Mouse (Mus musculus): ENCODE data around the gene Islr2. TPM values are rescaled to one million over a fixed set of nuclear protein-coding genes. Genes with fewer than 3 reads are reported as not detected.

The Islr2 gene
- total RNA-seq, 1 experiment, result 12.8 TPM

GRCm38 (mm10) chr9:58202676-58203453 is 1.3 kb downstream of the Islr2 start:
- no peak overlapping the region for H3K27ac ChIP-seq (ENCODE audit: insufficient read depth, low read depth, low read length, poor library complexity, severe bottlenecking)
- no peak for DNase-seq (ENCODE audit: low read depth, low spot score)

GRCm38 (mm10) chr9:58201861-58202549 is 2.1 kb downstream of the Islr2 start:
- Histone ChIP-seq H3K4me3 (ENCODE audit: insufficient read depth in 1 of 2, low read depth in 1 of 2, low read length in 2 of 2, poor library complexity in 1 of 2, severe bottlenecking in 1 of 2) (peak overlapping the region; percentile 8 to 14; a peak in 3 of 4 replicates), H3K4me1 (ENCODE audit: control insufficient read depth in 2 of 2, insufficient read depth in 2 of 2, low read length in 2 of 2, poor library complexity in 1 of 2) (peaks cover 4 to 35% of the 10 kb centered on the region in 2 experiments; a peak in 1 of 4 replicates), H3K36me3 (ENCODE audit: control insufficient read depth, insufficient read depth, low read length, poor library complexity, severe bottlenecking) (no peaks in the 10 kb centered on the region), H3K9me3 (ENCODE audit: control insufficient read depth, insufficient read depth, low read depth, low read length) (no peaks in the 10 kb centered on the region), H3K27ac (ENCODE audit: insufficient read depth, low read depth, low read length, poor library complexity, severe bottlenecking) (no peak overlapping the region), H3K9ac (ENCODE audit: insufficient read depth, low read depth, low read length, poor library complexity, severe bottlenecking) (no peak overlapping the region)
- TF ChIP-seq MAFK (IDR thresholded peaks at IDR 0.05; ENCODE audit: insufficient read depth, low read depth, low read length), result no peak
- TF ChIP-seq ZC3H11A (IDR thresholded peaks at IDR 0.05; ENCODE audit: borderline replicate concordance, low read depth, low read length), result no peak
- no peak for TF ChIP-seq CHD2 (IDR thresholded peaks at IDR 0.05; ENCODE audit: low read depth, low read length)
- TF ChIP-seq HCFC1 (IDR thresholded peaks at IDR 0.05; ENCODE audit: borderline replicate concordance, insufficient read depth, low read length), result no peak
- TF ChIP-seq ZNF384 (IDR thresholded peaks at IDR 0.05; ENCODE audit: low read depth, low read length), result no peak
- DNase-seq (ENCODE audit: low read depth, low spot score), result no peak
- in situ Hi-C loops (cut with MboI; ENCODE audit: low sequenced_read_pairs in 2 of 2, unreplicated experiment in 2 of 2), result loop anchor here (5.0 to 25.0 kb wide), 2 partner anchors 165 to 340 kb away; no protein-coding TSS in a partner anchor

More at GRCm38 (mm10) chr9:58202676-58203453, 1.3 kb downstream of the Islr2 start:
- Histone ChIP-seq H3K4me1 (ENCODE audit: control insufficient read depth in 2 of 2, insufficient read depth in 2 of 2, low read length in 2 of 2, poor library complexity in 1 of 2) (peaks cover 4 to 30% of the 10 kb centered on the region in 2 experiments; a peak in 1 of 4 replicates), H3K36me3 (ENCODE audit: control insufficient read depth, insufficient read depth, low read length, poor library complexity, severe bottlenecking) (no peaks in the 10 kb centered on the region), H3K9ac (ENCODE audit: insufficient read depth, low read depth, low read length, poor library complexity, severe bottlenecking) (no peak overlapping the region), H3K9me3 (ENCODE audit: control insufficient read depth, insufficient read depth, low read depth, low read length) (no peaks in the 10 kb centered on the region), H3K4me3 (ENCODE audit: insufficient read depth in 1 of 2, low read depth in 1 of 2, low read length in 2 of 2, poor library complexity in 1 of 2, severe bottlenecking in 1 of 2) (peak overlapping the region in 1 of 2 experiments; percentile 82; a peak in 1 of 4 replicates)
- in situ Hi-C loops (cut with MboI; ENCODE audit: low sequenced_read_pairs in 2 of 2, unreplicated experiment in 2 of 2), result loop anchor here (5.0 to 25.0 kb wide), 2 partner anchors 166 to 341 kb away; no protein-coding TSS in a partner anchor
- TF ChIP-seq MAFK (IDR thresholded peaks at IDR 0.05; ENCODE audit: insufficient read depth, low read depth, low read length) (no peak), ZNF384 (IDR thresholded peaks at IDR 0.05; ENCODE audit: low read depth, low read length) (no peak), HCFC1 (IDR thresholded peaks at IDR 0.05; ENCODE audit: borderline replicate concordance, insufficient read depth, low read length) (no peak), CHD2 (IDR thresholded peaks at IDR 0.05; ENCODE audit: low read depth, low read length) (no peak), ZC3H11A (IDR thresholded peaks at IDR 0.05; ENCODE audit: borderline replicate concordance, low read depth, low read length) (no peak)

GRCm38 (mm10) chr9:58201091-58201842 is 2.9 kb downstream of the Islr2 start:
- Histone ChIP-seq H3K27ac (ENCODE audit: insufficient read depth, low read depth, low read length, poor library complexity, severe bottlenecking) (no peak overlapping the region), H3K36me3 (ENCODE audit: control insufficient read depth, insufficient read depth, low read length, poor library complexity, severe bottlenecking) (no peaks in the 10 kb centered on the region), H3K9ac (ENCODE audit: insufficient read depth, low read depth, low read length, poor library complexity, severe bottlenecking) (no peak overlapping the region), H3K4me3 (ENCODE audit: insufficient read depth in 1 of 2, low read depth in 1 of 2, low read length in 2 of 2, poor library complexity in 1 of 2, severe bottlenecking in 1 of 2) (peak overlapping the region; percentile 8 to 14; a peak in 3 of 4 replicates), H3K4me1 (ENCODE audit: control insufficient read depth in 2 of 2, insufficient read depth in 2 of 2, low read length in 2 of 2, poor library complexity in 1 of 2) (peaks cover 4 to 38% of the 10 kb centered on the region in 2 experiments; a peak in 2 of 4 replicates), H3K9me3 (ENCODE audit: control insufficient read depth, insufficient read depth, low read depth, low read length) (no peaks in the 10 kb centered on the region)
- in situ Hi-C loops (cut with MboI; ENCODE audit: low sequenced_read_pairs in 2 of 2, unreplicated experiment in 2 of 2), result loop anchor here (5.0 to 25.0 kb wide), 2 partner anchors 164 to 339 kb away; no protein-coding TSS in a partner anchor
- DNase-seq (ENCODE audit: low read depth, low spot score), result no peak
- no peak for TF ChIP-seq CHD2 (IDR thresholded peaks at IDR 0.05; ENCODE audit: low read depth, low read length)
- TF ChIP-seq ZC3H11A (IDR thresholded peaks at IDR 0.05; ENCODE audit: borderline replicate concordance, low read depth, low read length), result no peak
- TF ChIP-seq HCFC1 (IDR thresholded peaks at IDR 0.05; ENCODE audit: borderline replicate concordance, insufficient read depth, low read length), result no peak
- TF ChIP-seq MAFK (IDR thresholded peaks at IDR 0.05; ENCODE audit: insufficient read depth, low read depth, low read length), result no peak
- TF ChIP-seq ZNF384 (IDR thresholded peaks at IDR 0.05; ENCODE audit: low read depth, low read length), result no peak
